Mouse (Mus musculus) lung, embryonic 14.5 days (tissue): Measurements from ENCODE around the gene Ip6k1. TPM values are rescaled to one million over a fixed set of nuclear protein-coding genes. Genes with fewer than 3 reads are reported as not detected.
A peak's percentile ranks its signal among the peaks of the same experiment; 100 is the strongest.

Experiments
- ATAC-seq: fragments of 200-750 bp; cut with Nextera tagmentation; 2 replicates; pipeline ENCODE4 v1.8.0; 2017; ENCODE audit warnings: mild to moderate bottlenecking, moderate TSS enrichment, moderate library complexity; ENCODE audit not compliant: insufficient read depth
- DNase-seq: peaks from one replicate; pipeline ENCODE4 v3.0.0-alpha.2; 2015
- H3K27ac ChIP-seq: fragments of 300-500 bp; sonication (generic); 2 replicates; pipeline ENCODE4 v1.5.1; 2014; ENCODE audit warnings: low read depth, mild to moderate bottlenecking, moderate library complexity
- H3K27me3 ChIP-seq: fragments of 300-500 bp; sonication (generic); 2 replicates; pipeline ENCODE4 v1.6.1; 2014; ENCODE audit warnings: low read length, control low read depth; ENCODE audit not compliant: insufficient read depth
- H3K36me3 ChIP-seq: fragments of 300-500 bp; sonication (generic); 2 replicates; pipeline ENCODE4 v1.6.1; 2014; ENCODE audit warnings: control low read depth; ENCODE audit not compliant: insufficient read depth
- H3K4me1 ChIP-seq: fragments of 300-500 bp; sonication (generic); 2 replicates; pipeline ENCODE4 v1.6.1; 2014; ENCODE audit warnings: antibody characterized with exemption, control low read depth; ENCODE audit not compliant: insufficient read depth
- H3K4me2 ChIP-seq: fragments of 300-500 bp; sonication (generic); 2 replicates; pipeline ENCODE4 v1.6.1; 2014; ENCODE audit warnings: mild to moderate bottlenecking
- H3K4me3 ChIP-seq: fragments of 300-500 bp; sonication (generic); 2 replicates; pipeline ENCODE4 v1.5.1; 2014; ENCODE audit warnings: low read depth, low read length
- H3K9ac ChIP-seq: fragments of 300-500 bp; sonication (generic); 2 replicates; pipeline ENCODE4 v1.6.1; 2014
- H3K9me3 ChIP-seq: fragments of 300-500 bp; sonication (generic); 2 replicates; pipeline ENCODE4 v1.6.1; 2016; ENCODE audit warnings: low read depth, low read length, control low read depth
- CTCF ChIP-seq: IDR thresholded peaks from 2 replicates; pipeline ENCODE4 v1.5.1; 2016; ENCODE audit warnings: antibody characterized with exemption, low read depth
- WGBS: fragments of 180-500 bp; shearing (Covaris S2); extraction: QIAGEN DNeasy Blood & Tissue Kit; methylation state at CpG from one replicate; pipeline ENCODE4 v1.1.7; 2014; 5-methylcytosine and 5-hydroxymethylcytosine counted together
- polyA plus RNA-seq: library from polyadenylated mRNA; unstranded; fragments of >200 nt; fragmentation: Nextera tagmentation; extraction: Ambion mirVana; gene quantifications from 2 replicates; pipeline ENCODE4 v1.2.1, GENCODE M21; 2014

Ip6k1 gene
- polyA plus RNA-seq, 1 experiment from 2014 or later: 29.3 TPM

DNA sequence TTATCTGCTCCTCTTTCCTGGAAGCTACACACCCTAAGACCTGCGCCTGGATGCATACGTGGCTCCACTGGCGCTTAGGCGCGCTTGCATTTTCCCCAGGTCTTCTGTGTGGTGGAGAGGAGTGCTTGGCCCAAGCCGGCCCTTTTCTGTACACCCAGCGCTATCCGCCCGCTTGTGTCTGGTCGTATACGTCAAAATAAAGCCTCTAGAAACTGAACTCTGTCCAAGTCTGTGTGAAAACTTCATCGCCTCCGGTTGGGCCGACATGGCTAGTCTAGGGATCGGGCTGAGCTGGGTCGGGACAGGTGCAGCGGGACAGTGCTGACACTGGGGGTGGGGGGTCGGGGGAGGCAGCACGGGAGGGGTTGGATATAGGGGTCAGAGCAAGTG, 46.3 kb downstream of the Ip6k1 start:
- Histone ChIP-seq H3K4me3 (peak overlapping the region; percentile 78), H3K27ac (peak overlapping the region; percentile 77), H3K9ac (peak overlapping the region; percentile 57), H3K4me1 (peaks cover 7% of the 10 kb centered on the region; the same call in 1 of the 2 replicates), H3K4me2 (peak overlapping the region; percentile 91), H3K9me3 (no peaks in the 10 kb centered on the region), H3K36me3 (peaks cover 54% of the 10 kb centered on the region), H3K27me3 (no peaks in the 10 kb centered on the region)
- peak; percentile 42 for ATAC-seq
- DNase-seq: peak; percentile 59
- WGBS: under 1% methylated on average over 19 of the region's 19 CpGs
- no peak for TF ChIP-seq CTCF

DNA sequence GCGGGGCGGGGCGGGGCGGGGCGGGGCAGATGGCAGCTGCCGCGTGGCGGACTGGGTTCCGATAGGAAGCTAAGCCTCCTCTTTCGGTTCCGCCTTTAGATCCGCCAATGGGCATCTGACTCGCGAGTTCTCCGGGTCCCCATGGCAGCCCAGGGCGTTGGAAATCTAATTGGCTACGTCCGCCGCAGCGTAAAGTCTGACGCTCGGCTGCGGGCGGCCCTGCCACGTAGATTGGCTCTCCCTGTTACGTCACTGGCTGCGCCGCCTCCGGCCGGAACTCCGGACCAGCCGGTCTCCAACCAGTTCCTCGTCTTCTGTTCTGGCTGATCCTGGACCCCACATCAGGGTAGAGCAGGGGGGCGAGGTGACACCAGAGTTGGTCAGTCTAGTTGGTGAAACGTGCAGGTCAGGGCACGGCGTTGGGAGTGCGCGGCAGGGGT, 46.7 kb downstream of the Ip6k1 start, which contains the start of gene Gmppb:
Gene Gmppb, plus strand, starts transcription at position 227 of the 440 bp plus-strand sequence.
- no peaks in the 10 kb centered on the region for H3K27me3 ChIP-seq
- H3K4me3 ChIP-seq: peak within 1 kb of the TSS; percentile 78
- H3K4me2 ChIP-seq: peak within 1 kb of the TSS; percentile 91
- peak within 1 kb of the TSS; percentile 78 for H3K27ac ChIP-seq
- TF ChIP-seq CTCF: no peak
- peaks cover 7% of the 10 kb centered on the region; the same call in 1 of the 2 replicates for H3K4me1 ChIP-seq
- peaks cover 56% of the 10 kb centered on the region for H3K36me3 ChIP-seq
- ATAC-seq (peak; percentile 94), DNase-seq (peak; percentile 99)
- H3K9me3 ChIP-seq: no peaks in the 10 kb centered on the region
- WGBS: under 1% methylated on average over 34 of the region's 39 CpGs
- peak within 1 kb of the TSS; percentile 75 for H3K9ac ChIP-seq

DNA sequence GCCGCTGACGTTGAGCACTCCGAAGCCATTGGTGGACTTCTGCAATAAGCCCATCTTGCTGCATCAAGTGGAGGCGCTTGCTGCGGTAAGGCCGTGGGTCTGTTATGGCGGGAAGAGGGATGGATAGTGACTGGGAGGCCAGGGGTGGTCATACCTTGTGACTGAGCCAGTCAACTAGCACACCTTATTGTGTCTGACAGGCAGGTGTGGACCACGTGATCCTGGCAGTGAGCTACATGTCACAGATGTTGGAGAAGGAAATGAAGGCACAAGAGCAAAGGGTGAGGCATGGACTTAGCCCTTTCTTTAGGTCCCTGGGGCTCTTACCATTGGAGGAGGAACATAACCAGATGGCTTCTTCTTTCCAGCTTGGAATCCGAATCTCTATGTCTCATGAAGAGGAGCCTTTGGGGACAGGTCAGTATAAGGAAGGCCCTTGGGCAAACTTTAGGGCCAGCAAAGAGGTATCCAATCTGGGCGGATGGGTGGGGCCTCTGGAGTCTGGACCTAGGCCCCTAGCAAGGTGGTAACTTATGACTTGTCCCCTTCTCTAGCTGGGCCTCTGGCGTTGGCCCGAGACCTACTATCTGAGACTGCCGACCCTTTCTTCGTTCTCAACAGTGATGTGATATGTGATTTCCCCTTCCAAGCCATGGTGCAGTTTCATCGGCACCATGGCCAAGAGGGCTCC, 47.4 kb downstream of the Ip6k1 start:
- DNase-seq (peak; percentile 31), ATAC-seq (peak; percentile 2; the same call in 1 of the 2 replicates)
- Histone ChIP-seq H3K4me2 (peak overlapping the region; percentile 91), H3K27me3 (no peaks in the 10 kb centered on the region), H3K4me3 (peak overlapping the region; percentile 78), H3K36me3 (peaks cover 60% of the 10 kb centered on the region), H3K9me3 (no peaks in the 10 kb centered on the region), H3K27ac (peak overlapping the region; percentile 78), H3K9ac (peak overlapping the region; percentile 75), H3K4me1 (peaks cover 7% of the 10 kb centered on the region; the same call in 1 of the 2 replicates)
- TF ChIP-seq CTCF: no peak
- 37% methylated on average over 15 of the region's 15 CpGs for WGBS

DNA sequence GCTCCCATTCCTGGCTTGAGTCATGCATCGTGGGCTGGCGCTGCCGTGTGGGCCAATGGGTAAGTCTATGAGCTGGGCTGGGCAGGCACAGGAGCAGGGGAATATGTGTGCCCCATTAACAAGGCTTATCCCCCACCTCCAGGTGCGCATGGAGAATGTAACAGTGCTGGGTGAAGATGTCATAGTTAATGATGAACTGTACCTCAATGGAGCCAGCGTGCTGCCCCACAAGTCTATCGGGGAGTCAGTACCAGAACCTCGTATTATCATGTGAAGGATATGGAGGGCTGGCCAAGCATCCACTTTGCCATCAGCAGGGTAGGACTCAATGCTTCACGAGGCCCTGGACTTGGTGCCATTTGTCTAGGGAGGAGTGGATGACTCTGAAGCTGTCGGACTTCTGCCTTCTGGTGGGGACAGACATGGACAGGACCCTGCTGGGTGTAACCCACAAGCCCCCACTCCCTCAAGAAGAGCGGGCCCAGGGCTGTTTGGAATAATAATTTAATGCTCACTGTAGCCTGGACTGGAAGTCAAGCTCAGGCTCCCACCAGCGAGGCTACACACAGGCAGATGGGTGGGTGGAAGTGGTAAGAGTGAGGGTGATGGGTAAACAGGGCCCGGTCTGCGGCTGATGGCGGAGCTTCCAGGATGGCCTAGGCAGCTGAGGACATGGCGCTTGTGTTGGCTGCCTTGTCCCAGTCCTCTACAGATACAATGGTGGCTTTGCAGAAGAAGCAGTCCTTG, 49.1 kb downstream of the Ip6k1 start:
- TF ChIP-seq CTCF: no peak
- ATAC-seq (no peak), DNase-seq (no peak)
- Histone ChIP-seq H3K27me3 (no peaks in the 10 kb centered on the region), H3K4me2 (no peak overlapping the region), H3K9ac (no peak overlapping the region), H3K36me3 (peaks cover 61% of the 10 kb centered on the region), H3K4me1 (peaks cover 7% of the 10 kb centered on the region; the same call in 1 of the 2 replicates), H3K27ac (no peak overlapping the region), H3K4me3 (no peak overlapping the region), H3K9me3 (no peaks in the 10 kb centered on the region)
- 91% methylated on average over 15 of the region's 15 CpGs for WGBS

DNA sequence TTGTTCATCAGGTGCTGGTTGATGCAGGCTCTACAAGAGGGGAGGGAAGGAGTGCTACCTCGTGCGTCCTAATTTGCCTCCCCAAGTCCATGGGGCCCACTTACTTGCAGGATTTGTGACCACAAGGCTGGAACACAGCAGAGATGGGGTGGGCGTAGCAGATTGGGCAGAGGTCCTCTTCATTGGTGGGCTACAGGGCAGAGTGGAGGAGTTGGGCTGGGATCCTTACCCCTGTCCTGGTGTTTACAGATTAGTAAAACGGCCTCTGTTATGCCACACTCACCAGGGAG, 49.6 kb downstream of the Ip6k1 start:
- Histone ChIP-seq H3K27me3 (no peaks in the 10 kb centered on the region), H3K4me1 (peaks cover 7% of the 10 kb centered on the region; the same call in 1 of the 2 replicates), H3K27ac (no peak overlapping the region), H3K36me3 (peaks cover 61% of the 10 kb centered on the region), H3K9ac (no peak overlapping the region), H3K4me3 (no peak overlapping the region), H3K9me3 (no peaks in the 10 kb centered on the region), H3K4me2 (no peak overlapping the region)
- ATAC-seq (no peak), DNase-seq (no peak)
- no peak for TF ChIP-seq CTCF
- 93% methylated on average over 4 of the region's 4 CpGs for WGBS

DNA sequence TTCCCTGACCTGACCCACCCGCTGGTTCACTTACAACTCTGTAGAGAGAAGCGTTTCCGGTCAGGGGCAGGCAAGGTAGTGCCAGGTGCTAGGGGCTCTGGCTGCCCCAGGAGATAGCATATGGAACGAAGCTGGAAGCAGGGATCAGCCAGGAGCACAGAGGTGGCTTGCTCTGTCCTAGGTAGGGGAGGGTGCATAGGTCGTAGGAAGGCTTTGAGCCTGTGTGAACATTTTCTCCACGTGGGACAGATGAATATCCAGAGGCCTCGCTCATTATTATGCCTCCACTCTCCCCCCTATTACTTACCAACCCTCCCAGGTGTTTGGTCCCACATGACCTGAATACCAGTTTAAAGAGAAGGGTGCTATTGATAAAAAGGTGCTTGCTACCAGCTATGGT, 50.1 kb downstream of the Ip6k1 start:
- WGBS: 67% methylated on average over 7 of the region's 7 CpGs
- peaks cover 7% of the 10 kb centered on the region; the same call in 1 of the 2 replicates for H3K4me1 ChIP-seq
- no peak overlapping the region for H3K4me2 ChIP-seq
- ATAC-seq (no peak), DNase-seq (no peak)
- no peaks in the 10 kb centered on the region for H3K27me3 ChIP-seq
- TF ChIP-seq CTCF: no peak
- no peak overlapping the region for H3K9ac ChIP-seq
- H3K4me3 ChIP-seq: no peak overlapping the region
- H3K27ac ChIP-seq: no peak overlapping the region
- peaks cover 61% of the 10 kb centered on the region for H3K36me3 ChIP-seq
- H3K9me3 ChIP-seq: no peaks in the 10 kb centered on the region
